Comparison of ENCODE assay signal across 8 mouse cellular contexts in the genomic region with DNA sequence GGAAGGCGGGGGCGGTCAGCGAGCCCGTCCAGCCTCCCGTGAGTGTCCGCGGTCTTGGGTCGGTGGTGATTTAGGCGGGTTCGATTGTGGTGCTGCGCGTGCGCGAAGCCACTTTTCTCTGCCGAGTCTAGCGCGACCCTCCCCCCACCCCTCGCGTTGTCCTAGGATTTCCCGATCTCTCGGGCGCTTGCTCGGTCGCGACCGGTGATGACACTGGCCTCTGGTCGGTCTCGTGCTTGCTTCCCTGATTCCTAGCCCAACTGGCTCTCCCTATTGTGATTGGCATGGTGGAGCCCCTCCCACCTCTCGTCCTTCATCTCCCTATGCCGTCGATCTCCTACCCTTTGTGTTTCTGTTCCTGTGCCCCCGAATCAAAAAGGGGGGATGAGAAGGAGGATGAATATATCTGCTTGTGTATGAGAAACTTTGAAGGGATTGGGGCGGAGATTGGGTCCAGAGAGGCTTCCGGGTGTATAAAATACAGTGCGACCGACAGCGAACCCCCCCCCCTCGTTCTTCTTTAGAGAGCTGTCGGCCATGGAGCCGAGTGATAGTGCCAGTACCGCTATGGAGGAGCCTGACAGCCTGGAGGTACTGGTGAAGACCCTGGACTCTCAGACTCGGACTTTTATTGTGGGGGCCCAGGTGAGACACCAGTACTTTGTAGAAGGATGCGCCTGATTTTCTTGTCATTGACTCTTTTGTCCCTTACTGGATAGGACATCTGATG. TPM values are rescaled to one million over a fixed set of nuclear protein-coding genes. Genes with fewer than 3 reads are reported as not detected.
A peak's percentile ranks its signal among the peaks of the same experiment; 100 is the strongest.
DNase-seq lines count a peak whose midpoint lies in the region; ATAC-seq and TF ChIP-seq lines count a peak whose summit lies in the region.

No protein-coding gene starts in this region.

- no peak for TF ChIP-seq CTCF in lung, adult 2 months (IDR thresholded peaks at IDR 0.05; ENCODE audit: insufficient read depth, low read length)
- TF ChIP-seq CTCF in hindbrain, postnatal 0 days (IDR thresholded peaks at IDR 0.05; ENCODE audit: low read depth) = no peak

- no peaks in the 10 kb centered on the region for H3K9me3 ChIP-seq in hindbrain, postnatal 0 days (ENCODE audit: low read length)
- no peaks in the 10 kb centered on the region for H3K9me3 ChIP-seq in midbrain, embryonic 12.5 days

- H3K4me2 ChIP-seq in hindbrain, postnatal 0 days (ENCODE audit: low read depth, low read length) = peak overlapping the region; percentile 79
- H3K4me2 ChIP-seq in midbrain, embryonic 12.5 days (replicated peaks) = peak overlapping the region; percentile 89

- under 1% methylated on average over 43 of the region's 43 CpGs for WGBS in lung, adult 2 months
- under 1% methylated on average over 40 of the region's 43 CpGs for WGBS in hindbrain, postnatal 0 days
- under 1% methylated on average over 43 of the region's 43 CpGs for WGBS in midbrain, embryonic 12.5 days

- H3K27me3 ChIP-seq in hindbrain, postnatal 0 days (ENCODE audit: insufficient read depth, low read length) = no peaks in the 10 kb centered on the region
- no peaks in the 10 kb centered on the region for H3K27me3 ChIP-seq in midbrain, embryonic 12.5 days

- peaks cover 11% of the 10 kb centered on the region for H3K4me1 ChIP-seq in lung, adult 2 months (ENCODE audit: control insufficient read depth, insufficient read depth, low read length)
- H3K4me1 ChIP-seq in hindbrain, postnatal 0 days (ENCODE audit: insufficient read depth, low read length) = peaks cover 7% of the 10 kb centered on the region
- peaks cover 24% of the 10 kb centered on the region for H3K4me1 ChIP-seq in midbrain, embryonic 12.5 days

- peak; percentile 80 for ATAC-seq in hindbrain, postnatal 0 days
- ATAC-seq in midbrain, embryonic 12.5 days (ENCODE audit: low FRiP score, low read depth) = peak; percentile 68

- peak overlapping the region; percentile 99 for H3K4me3 ChIP-seq in lung, adult 2 months (replicated peaks; ENCODE audit: extremely low read depth, low read depth, low read length)
- peak overlapping the region; percentile 71 for H3K4me3 ChIP-seq in hindbrain, postnatal 0 days (ENCODE audit: low read length)
- peak overlapping the region; percentile 82 for H3K4me3 ChIP-seq in midbrain, embryonic 12.5 days

- H3K27ac ChIP-seq in hindbrain, postnatal 0 days = peak overlapping the region; percentile 96
- H3K27ac ChIP-seq in midbrain, embryonic 12.5 days (replicated peaks) = peak overlapping the region; percentile 95

- peak overlapping the region; percentile 65 for H3K9ac ChIP-seq in hindbrain, postnatal 0 days (replicated peaks; ENCODE audit: low read length)
- H3K9ac ChIP-seq in midbrain, embryonic 12.5 days (replicated peaks) = peak overlapping the region; percentile 92

- peaks cover 17% of the 10 kb centered on the region for H3K36me3 ChIP-seq in hindbrain, postnatal 0 days (ENCODE audit: insufficient read depth, low read length)
- H3K36me3 ChIP-seq in midbrain, embryonic 12.5 days = peaks cover 27% of the 10 kb centered on the region

- no peak for DNase-seq in lung, adult 2 months
- no peak for DNase-seq in lung, postnatal 10 days
- DNase-seq in c-Kit-positive CD71-positive TER-119-negative erythroid progenitor cells, embryonic 14.5 days (ENCODE audit: low read depth) = peak; percentile 62
- peak; percentile 87 for DNase-seq in hindbrain, postnatal 0 days (ENCODE audit: low spot score)
- DNase-seq in left cerebral cortex, adult 18-20 months (ENCODE audit: low spot score in 2 of 2) = no peak
- DNase-seq in layer of hippocampus, postnatal 36 days = no peak
- no peak for DNase-seq in Muller cell, postnatal 12 days (ENCODE audit: inconsistent ontology term)

- no peak for TF ChIP-seq POLR2A in lung, adult 2 months (IDR thresholded peaks at IDR 0.05; ENCODE audit: borderline replicate concordance, extremely low read depth, low read depth, low read length)

RNA-seq across cellular contexts. Expression of gene Bag6, which starts 0.8 kb away (rescaled TPM):
- polyA plus RNA-seq in lung, adult 2 months (2012; rRNA removed) = 227 and 234 TPM in 2 replicates
- total RNA-seq in hindbrain, postnatal 0 days (2014; rRNA removed) = 320 and 368 TPM in 2 replicates
- 50.0 and 55.8 TPM in 2 replicates for polyA plus RNA-seq in hindbrain, postnatal 0 days (2015; fragmentation: Nextera tagmentation; extraction: Ambion mirVana)
- polyA plus RNA-seq in midbrain, embryonic 12.5 days (2016; fragmentation: Nextera tagmentation; extraction: Ambion mirVana) = 84.0 and 95.3 TPM in 2 replicates
- 100 to 1,000 TPM; 294 to 308 TPM for total RNA-seq in left cerebral cortex, adult 18-20 months (2021)
- 100 to 1,000 TPM; 304 to 319 TPM for total RNA-seq in layer of hippocampus, postnatal 36 days (2021)

RNA-seq across cellular contexts. Expression of gene Apom, which starts 3.9 kb away (rescaled TPM):
- 0.12 TPM in 1 of 2 replicates, not detected in the other for polyA plus RNA-seq in lung, adult 2 months (2012; rRNA removed)
- 0.37 TPM in 1 of 2 replicates, not detected in the other for total RNA-seq in hindbrain, postnatal 0 days (2014; rRNA removed)
- polyA plus RNA-seq in hindbrain, postnatal 0 days (2015; fragmentation: Nextera tagmentation; extraction: Ambion mirVana) = 0.35 TPM in 1 of 2 replicates, not detected in the other
- polyA plus RNA-seq in midbrain, embryonic 12.5 days (2016; fragmentation: Nextera tagmentation; extraction: Ambion mirVana) = 0.65 and 1.5 TPM in 2 replicates
- total RNA-seq in left cerebral cortex, adult 18-20 months (2021) = not detected
- not detected for total RNA-seq in layer of hippocampus, postnatal 36 days (2021)

RNA-seq across cellular contexts. Expression of gene D17H6S53E, which starts 9.6 kb away (rescaled TPM):
- polyA plus RNA-seq in lung, adult 2 months (2012; rRNA removed) = 12.1 and 12.9 TPM in 2 replicates
- total RNA-seq in hindbrain, postnatal 0 days (2014; rRNA removed) = 14.0 and 29.7 TPM in 2 replicates
- polyA plus RNA-seq in hindbrain, postnatal 0 days (2015; fragmentation: Nextera tagmentation; extraction: Ambion mirVana) = 9.4 and 11.6 TPM in 2 replicates
- 8.0 and 9.1 TPM in 2 replicates for polyA plus RNA-seq in midbrain, embryonic 12.5 days (2016; fragmentation: Nextera tagmentation; extraction: Ambion mirVana)
- total RNA-seq in left cerebral cortex, adult 18-20 months (2021) = 10 to 100 TPM; 31.5 to 32.2 TPM
- total RNA-seq in layer of hippocampus, postnatal 36 days (2021) = 10 to 100 TPM; 25.6 to 29.3 TPM

RNA-seq across cellular contexts. Expression of gene Csnk2b, which starts 13.9 kb away (rescaled TPM):
- 232 and 297 TPM in 2 replicates for polyA plus RNA-seq in lung, adult 2 months (2012; rRNA removed)
- total RNA-seq in hindbrain, postnatal 0 days (2014; rRNA removed) = 257 and 289 TPM in 2 replicates
- 332 and 350 TPM in 2 replicates for polyA plus RNA-seq in hindbrain, postnatal 0 days (2015; fragmentation: Nextera tagmentation; extraction: Ambion mirVana)
- 279 TPM in 2 replicates for polyA plus RNA-seq in midbrain, embryonic 12.5 days (2016; fragmentation: Nextera tagmentation; extraction: Ambion mirVana)
- 100 to 1,000 TPM; 192 to 198 TPM for total RNA-seq in left cerebral cortex, adult 18-20 months (2021)
- 100 to 1,000 TPM; 169 to 176 TPM for total RNA-seq in layer of hippocampus, postnatal 36 days (2021)

RNA-seq across cellular contexts. Expression of gene Gpank1, which starts 14.5 kb away (rescaled TPM):
- polyA plus RNA-seq in lung, adult 2 months (2012; rRNA removed) = 17.9 and 21.9 TPM in 2 replicates
- 13.1 and 14.1 TPM in 2 replicates for total RNA-seq in hindbrain, postnatal 0 days (2014; rRNA removed)
- 18.1 and 19.1 TPM in 2 replicates for polyA plus RNA-seq in hindbrain, postnatal 0 days (2015; fragmentation: Nextera tagmentation; extraction: Ambion mirVana)
- 22.2 and 26.4 TPM in 2 replicates for polyA plus RNA-seq in midbrain, embryonic 12.5 days (2016; fragmentation: Nextera tagmentation; extraction: Ambion mirVana)
- total RNA-seq in left cerebral cortex, adult 18-20 months (2021) = 10 to 100 TPM; 15.9 to 16.4 TPM
- total RNA-seq in layer of hippocampus, postnatal 36 days (2021) = 10 to 100 TPM; 13.0 to 15.2 TPM

Comparison
In these comparisons a context has a peak if more than half of its experiments do, and no peak if none do; other contexts are left out.
1. DNase-seq: peak in c-Kit-positive CD71-positive TER-119-negative erythroid progenitor cells, embryonic 14.5 days (single experiment) and hindbrain, postnatal 0 days (single experiment); none in lung, adult 2 months (single experiment), lung, postnatal 10 days (single experiment), left cerebral cortex, adult 18-20 months (0 of 2), layer of hippocampus, postnatal 36 days (0 of 2) and Muller cell, postnatal 12 days (single experiment).
2. Peak in every context shown above with its lines, with median percentiles within 50 percentile points of each other: H3K4me3 ChIP-seq.